Mouse (Mus musculus) urinary bladder, postnatal 4 days (tissue): ENCODE data around the gene Abcb4.
"Not testable (repeated sequence)": the region's sequence is repeated elsewhere in the genome, so short reads cannot be mapped to it uniquely, and the experiment has no call there.

Experiments used
- DNase-seq, 2 experiments: peaks; one replicate each; pipeline ENCODE4 v3.0.0; 2021 to 2022; ENCODE audit warnings: low spot score in 2 of 2

Gene Abcb4

GRCm38 (mm10) chr5:8893300-8894103 lies at the start of gene Abcb4:
TSS of gene Abcb4 (plus strand) at chr5:8893717.
- DNase-seq = peak; percentile 32 to 62

- DNase-seq = not testable (repeated sequence)
These were observed 44.6 kb upstream of the Abcb4 start for GRCm38 (mm10) chr5:8848607-8849575.

GRCm38 (mm10) chr5:8850851-8851250 lies 42.7 kb upstream of the Abcb4 start:
- DNase-seq = no peak

GRCm38 (mm10) chr5:8857201-8857600 lies 36.3 kb upstream of the Abcb4 start:
- DNase-seq = no peak

- no peak for DNase-seq
These were observed 31.7 kb upstream of the Abcb4 start for GRCm38 (mm10) chr5:8861811-8862210.

- no peak for DNase-seq
These were observed 29.8 kb upstream of the Abcb4 start for GRCm38 (mm10) chr5:8863580-8864337.

- DNase-seq = not testable (repeated sequence)
These were observed 27.9 kb upstream of the Abcb4 start for GRCm38 (mm10) chr5:8865630-8866029.

GRCm38 (mm10) chr5:8866366-8866765 lies 27.2 kb upstream of the Abcb4 start:
- DNase-seq = no peak

GRCm38 (mm10) chr5:8868019-8868418 lies 25.5 kb upstream of the Abcb4 start:
- no peak for DNase-seq

GRCm38 (mm10) chr5:8872979-8873915 lies 20.3 kb upstream of the Abcb4 start:
- DNase-seq = no peak

- DNase-seq = no peak
These were observed 16.4 kb upstream of the Abcb4 start for GRCm38 (mm10) chr5:8877086-8877485.

- no peak for DNase-seq
These were observed 15.7 kb upstream of the Abcb4 start for GRCm38 (mm10) chr5:8877800-8878199.

GRCm38 (mm10) chr5:8885837-8886236 lies 7.7 kb upstream of the Abcb4 start:
- no peak for DNase-seq

GRCm38 (mm10) chr5:8894104-8894425 lies 548 bp downstream of the Abcb4 start:
- no peak for DNase-seq

GRCm38 (mm10) chr5:8894641-8895490 lies 1.3 kb downstream of the Abcb4 start:
- DNase-seq = no peak

- DNase-seq = no peak
These were observed 2.7 kb downstream of the Abcb4 start for GRCm38 (mm10) chr5:8896198-8896597.

GRCm38 (mm10) chr5:8898246-8898645 lies 4.7 kb downstream of the Abcb4 start:
- DNase-seq = no peak

GRCm38 (mm10) chr5:8901001-8901400 lies 7.5 kb downstream of the Abcb4 start:
- DNase-seq = no peak

- no peak for DNase-seq
These were observed 8.8 kb downstream of the Abcb4 start for GRCm38 (mm10) chr5:8902141-8902817.
